Mouse (Mus musculus) CH12.LX (cell line): Measurements from ENCODE around the gene A930004D18Rik. TPM values are rescaled to one million over a fixed set of nuclear protein-coding genes. Genes with fewer than 3 reads are reported as not detected.

ENCODE experiments used
- DNase-seq: peaks from one replicate; pipeline ENCODE4 v3.0.0-alpha.2; 2013; ENCODE audit errors: extremely low read depth
- H3K27ac ChIP-seq: 2 replicates; pipeline ENCODE4 v1.5.1; 2012; ENCODE audit warnings: low read depth, mild to moderate bottlenecking, control low read depth, moderate library complexity; ENCODE audit not compliant: insufficient read depth
- H3K27me3 ChIP-seq: replicated peaks from 2 replicates; pipeline ENCODE3; 2012; ENCODE audit warnings: inconsistent platforms
- H3K36me3 ChIP-seq, 2 experiments: replicated peaks in 1 of 2; 2 replicates each; pipeline versions ENCODE3 to v1.6.1; 2012; ENCODE audit warnings: inconsistent platforms in 1 of 2, low read length in 1 of 2, mild to moderate bottlenecking in 1 of 2, mixed read lengths in 1 of 2, moderate library complexity in 1 of 2; ENCODE audit not compliant: control insufficient read depth in 1 of 2, insufficient read depth in 1 of 2
- H3K4me1 ChIP-seq, 2 experiments: 2 replicates each; pipeline ENCODE4 v1.6.1; 2012; ENCODE audit warnings: inconsistent platforms in 1 of 2, moderate library complexity in 1 of 2; ENCODE audit not compliant: insufficient read depth in 2 of 2, control insufficient read depth in 1 of 2
- H3K4me2 ChIP-seq: 2 replicates; pipeline ENCODE4 v1.6.1; 2012; ENCODE audit warnings: low read depth, mild to moderate bottlenecking, control low read depth; ENCODE audit not compliant: poor library complexity, insufficient read depth, severe bottlenecking
- H3K4me3 ChIP-seq, 3 experiments: fragments of 150-350 bp in 1 of 3; sonication (generic) in 1 of 3; replicated peaks in 1 of 3; 2 replicates each; pipeline versions ENCODE3 to v1.5.1; 2011 to 2012; ENCODE audit warnings: low read depth in 2 of 3, low read length in 2 of 3, mild to moderate bottlenecking in 2 of 3, moderate library complexity in 2 of 3, control low read depth in 1 of 3, improper control_type of control experiment in 1 of 3, inconsistent platforms in 1 of 3, mixed read lengths in 1 of 3; ENCODE audit not compliant: poor library complexity in 1 of 3
- H3K79me2 ChIP-seq: replicated peaks from 2 replicates; pipeline ENCODE4 v1.6.1; 2012; ENCODE audit warnings: mild to moderate bottlenecking, moderate library complexity; ENCODE audit not compliant: control insufficient read depth, poor library complexity, insufficient read depth, severe bottlenecking; ENCODE audit errors: extremely low read depth
- H3K9ac ChIP-seq: 2 replicates; pipeline ENCODE4 v1.6.1; 2012; ENCODE audit warnings: low read depth, mild to moderate bottlenecking, control low read depth, moderate library complexity; ENCODE audit not compliant: insufficient read depth
- H3K9me3 ChIP-seq: replicated peaks from 2 replicates; pipeline ENCODE3; 2012; ENCODE audit warnings: low read length, inconsistent platforms, mixed read lengths
- CHD1 ChIP-seq: IDR thresholded peaks from 2 replicates; pipeline ENCODE4 v1.6.1; 2012; ENCODE audit warnings: low read depth, low read length, improper control_type of control experiment, inconsistent platforms
- EP300 ChIP-seq: IDR thresholded peaks from 2 replicates; pipeline ENCODE4 v1.6.1; 2011; ENCODE audit warnings: low read length, improper control_type of control experiment
- ETS1 ChIP-seq: conservative IDR thresholded peaks from 2 replicates; pipeline ENCODE4 v1.6.1; 2012; ENCODE audit warnings: low read depth, mild to moderate bottlenecking, inconsistent platforms, low read length, improper control_type of control experiment, moderate library complexity
- GABPA ChIP-seq: IDR thresholded peaks from 2 replicates; pipeline ENCODE4 v1.6.1; 2012; ENCODE audit warnings: low read depth, low read length, improper control_type of control experiment, inconsistent platforms; ENCODE audit not compliant: insufficient replicate concordance
- HCFC1 ChIP-seq: IDR thresholded peaks from 2 replicates; pipeline ENCODE4 v1.6.1; 2012; ENCODE audit warnings: low read depth, mild to moderate bottlenecking, inconsistent platforms, low read length, improper control_type of control experiment
- IRF4 ChIP-seq: IDR thresholded peaks from 2 replicates; pipeline ENCODE4 v1.6.1; 2014; ENCODE audit warnings: low read depth, mild to moderate bottlenecking, inconsistent platforms, low read length, improper control_type of control experiment
- JUN ChIP-seq: IDR thresholded peaks from 2 replicates; pipeline ENCODE4 v1.6.1; 2011; ENCODE audit warnings: low read depth, mild to moderate bottlenecking, low read length, improper control_type of control experiment, moderate library complexity; ENCODE audit not compliant: insufficient read depth
- KAT2A ChIP-seq: IDR thresholded peaks from 2 replicates; pipeline ENCODE4 v1.6.1; 2012; ENCODE audit warnings: low read length, improper control_type of control experiment, inconsistent platforms; ENCODE audit not compliant: insufficient replicate concordance
- MAFK ChIP-seq: IDR thresholded peaks from 2 replicates; pipeline ENCODE4 v1.6.1; 2011; ENCODE audit warnings: low read length, improper control_type of control experiment; ENCODE audit not compliant: insufficient replicate concordance
- MAX ChIP-seq: IDR thresholded peaks from 2 replicates; pipeline ENCODE4 v1.6.1; 2011; ENCODE audit warnings: low read length, improper control_type of control experiment
- MAZ ChIP-seq: IDR thresholded peaks from 2 replicates; pipeline ENCODE4 v1.6.1; 2012; ENCODE audit warnings: low read depth, mild to moderate bottlenecking, inconsistent platforms, low read length, improper control_type of control experiment, moderate library complexity
- MEF2A ChIP-seq: IDR thresholded peaks from 2 replicates; pipeline ENCODE4 v1.6.1; 2014; ENCODE audit warnings: low read depth, mild to moderate bottlenecking, inconsistent platforms, low read length, improper control_type of control experiment, borderline replicate concordance
- MYC ChIP-seq: IDR thresholded peaks from 2 replicates; pipeline ENCODE4 v1.6.1; 2011; ENCODE audit warnings: low read depth, mild to moderate bottlenecking, improper control_type of control experiment, low read length
- NELFE ChIP-seq: IDR thresholded peaks from 2 replicates; pipeline ENCODE4 v1.6.1; 2011; ENCODE audit warnings: low read depth, low read length, improper control_type of control experiment
- NRF1 ChIP-seq: IDR thresholded peaks from 2 replicates; pipeline ENCODE4 v1.6.1; 2014; ENCODE audit warnings: low read depth, mild to moderate bottlenecking, inconsistent platforms, low read length, improper control_type of control experiment, moderate library complexity
- PAX5 ChIP-seq: IDR thresholded peaks from 2 replicates; pipeline ENCODE4 v1.6.1; 2012; ENCODE audit warnings: low read length, inconsistent platforms, mixed read lengths
- RCOR1 ChIP-seq: conservative IDR thresholded peaks from 2 replicates; pipeline ENCODE4 v1.6.1; 2012; ENCODE audit warnings: low read depth, mild to moderate bottlenecking, inconsistent platforms, low read length, improper control_type of control experiment
- SIN3A ChIP-seq: IDR thresholded peaks from 2 replicates; pipeline ENCODE4 v1.6.1; 2012; ENCODE audit warnings: low read length, improper control_type of control experiment, inconsistent platforms
- SMC3 ChIP-seq: IDR thresholded peaks from 2 replicates; pipeline ENCODE4 v1.6.1; 2011; ENCODE audit warnings: low read depth, low read length, improper control_type of control experiment
- TBP ChIP-seq: conservative IDR thresholded peaks from 2 replicates; pipeline ENCODE4 v1.6.1; 2011; ENCODE audit warnings: low read depth, low read length, improper control_type of control experiment
- USF1 ChIP-seq: IDR thresholded peaks from 2 replicates; pipeline ENCODE4 v1.6.1; 2014; ENCODE audit warnings: low read depth, mild to moderate bottlenecking, inconsistent platforms, low read length, improper control_type of control experiment
- USF2 ChIP-seq: conservative IDR thresholded peaks from 2 replicates; pipeline ENCODE4 v1.6.1; 2011; ENCODE audit warnings: low read depth, low read length, improper control_type of control experiment
- ZC3H11A ChIP-seq: IDR thresholded peaks from 2 replicates; pipeline ENCODE4 v1.6.1; 2012; ENCODE audit warnings: low read depth, mild to moderate bottlenecking, inconsistent platforms, low read length, improper control_type of control experiment
- ZKSCAN1 ChIP-seq: IDR thresholded peaks from 2 replicates; pipeline ENCODE4 v1.6.1; 2012; ENCODE audit warnings: low read depth, inconsistent platforms, low read length, improper control_type of control experiment, borderline replicate concordance
- ZNF384 ChIP-seq: IDR thresholded peaks from 2 replicates; pipeline ENCODE4 v1.6.1; 2012; ENCODE audit warnings: low read depth, low read length, improper control_type of control experiment, inconsistent platforms
- dilution Hi-C: fragments of 300-500 bp; cut with MboI; formaldehyde crosslinking; loops from 2 replicates; pipeline ENCODE4 v1.14.3; 2020; ENCODE audit warnings: low sequenced_read_pairs; ENCODE audit not compliant: extremely low pct_unique_long_range_greater_than_20kb, extremely low pct_ligation_motif_present
- in situ Hi-C: fragments of 300-500 bp; cut with MboI; formaldehyde crosslinking; loops from 3 replicates; pipeline ENCODE4 v1.14.3; 2019; ENCODE audit warnings: low sequenced_read_pairs, low pct_ligation_motif_present, low pct_unique_long_range_greater_than_20kb, mixed read lengths
- polyA plus RNA-seq: library from polyadenylated mRNA; unstranded; fragments of >175 nt; gene quantifications from 2 replicates; pipeline ENCODE4 v1.2.1, GENCODE M21; 2012; ENCODE audit warnings: low read depth; ENCODE audit not compliant: insufficient read length
- total RNA-seq, 2 experiments: library from RNA; depleted of rRNA; stranded (reverse); fragments of 300-350 nt in 1 of 2; fragments of >200 nt in 1 of 2; gene quantifications; 2 replicates each; pipeline ENCODE4 v1.2.3; 2012 to 2014

A930004D18Rik gene
- total and polyA plus RNA-seq, 3 experiments = 0.15 to 1.7 (median 0.72) TPM

GRCm38 (mm10) chr2:18068071-18068796 lies 30.7 kb upstream of the A930004D18Rik start:
- H3K9ac ChIP-seq = no peak overlapping the region
- in situ Hi-C loops = no loop called here

DNA sequence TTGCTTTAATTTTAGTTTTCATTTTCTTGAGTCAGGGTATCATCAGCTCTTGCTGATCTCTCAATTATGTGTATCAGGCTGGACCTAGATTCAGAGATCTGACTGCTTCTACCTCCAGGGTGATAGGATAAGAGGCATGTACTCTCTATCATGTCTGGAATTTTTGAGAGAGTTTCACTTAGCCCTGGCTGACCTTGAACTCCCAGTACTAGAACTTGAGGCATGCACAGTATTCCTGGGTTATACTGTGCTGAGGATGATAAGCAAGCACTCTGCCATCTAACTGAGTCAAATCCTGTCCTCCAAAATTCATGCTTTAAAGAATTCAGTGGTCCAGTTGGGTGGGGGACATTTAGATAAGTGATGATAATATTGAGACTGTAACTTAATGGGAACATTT lies 28.9 kb upstream of the A930004D18Rik start:
- Histone ChIP-seq H3K9me3 (no peaks in the 10 kb centered on the region), H3K27me3 (no peaks in the 10 kb centered on the region), H3K4me1 (peaks cover 0 to 28% of the 10 kb centered on the region in 2 experiments; a peak in 2 of 4 replicates), H3K4me2 (peak overlapping the region; percentile 74), H3K4me3 (no peak overlapping the region), H3K9ac (peak overlapping the region; percentile 99; the same call in 1 of the 2 replicates), H3K79me2 (peaks cover 42% of the 10 kb centered on the region), H3K36me3 (peaks cover 4 to 30% of the 10 kb centered on the region in 2 experiments), H3K27ac (no peak overlapping the region)
- no peak for DNase-seq
- dilution Hi-C loops = no loop called here
- TF ChIP-seq MEF2A (no peak), ZNF384 (no peak), KAT2A (no peak), MAFK (no peak), SMC3 (no peak), SIN3A (no peak), NELFE (no peak), MYC (no peak), HCFC1 (no peak), MAX (no peak), ZC3H11A (no peak), CHD1 (no peak), USF2 (no peak), MAZ (no peak), GABPA (no peak), JUN (no peak), NRF1 (no peak)
- in situ Hi-C loops = no loop called here

More at GRCm38 (mm10) chr2:18068071-18068796, 30.7 kb upstream of the A930004D18Rik start:
- H3K4me2 ChIP-seq = no peak overlapping the region
- peaks cover 52% of the 10 kb centered on the region for H3K79me2 ChIP-seq
- no peak overlapping the region for H3K4me3 ChIP-seq
- no peaks in the 10 kb centered on the region for H3K9me3 ChIP-seq
- H3K36me3 ChIP-seq = peaks cover 8 to 40% of the 10 kb centered on the region in 2 experiments
- H3K27me3 ChIP-seq = no peaks in the 10 kb centered on the region
- H3K4me1 ChIP-seq = peaks cover 0 to 22% of the 10 kb centered on the region in 2 experiments; a peak in 2 of 4 replicates
- dilution Hi-C loops = no loop called here
- TF ChIP-seq GABPA = no peak
- no peak for TF ChIP-seq TBP
- no peak for TF ChIP-seq PAX5
- no peak for TF ChIP-seq ZKSCAN1
- no peak for TF ChIP-seq ZC3H11A
- TF ChIP-seq USF1 = no peak
- TF ChIP-seq IRF4 = no peak
- TF ChIP-seq HCFC1 = no peak
- no peak for TF ChIP-seq RCOR1
- TF ChIP-seq NRF1 = no peak
- TF ChIP-seq NELFE = no peak
- no peak for TF ChIP-seq EP300
- TF ChIP-seq ETS1 = no peak
- DNase-seq = no peak
- no peak overlapping the region for H3K27ac ChIP-seq
